Comparison of ENCODE assay signal across 23 mouse cellular contexts in genomic region chr19:37310133-37310532, GRCm38 (mm10). TPM values are rescaled to one million over a fixed set of nuclear protein-coding genes. Genes with fewer than 3 reads are reported as not detected.
DNase-seq lines count a peak whose midpoint lies in the region; ATAC-seq and TF ChIP-seq lines count a peak whose summit lies in the region.
"Had no signal": no experiment of that assay in that cellular context is flagged by ENCODE, and none has a peak within 500 bp of the region (broad histone marks: within the 10 kb centered on the region; RNA-seq: fewer than 3 reads in every experiment).

No protein-coding gene starts in this region.

- no peaks in the 10 kb centered on the region for H3K4me1 ChIP-seq in forebrain, postnatal 0 days (ENCODE audit: insufficient read depth)
- H3K4me1 ChIP-seq in forebrain, embryonic 12.5 days: no peaks in the 10 kb centered on the region
- peaks cover 6% of the 10 kb centered on the region; the same call in 1 of the 2 replicates for H3K4me1 ChIP-seq in heart, postnatal 0 days (ENCODE audit: control insufficient read depth, insufficient read depth)
- H3K4me1 ChIP-seq in midbrain, postnatal 0 days (ENCODE audit: insufficient read depth, low read length): no peaks in the 10 kb centered on the region
- no peaks in the 10 kb centered on the region for H3K4me1 ChIP-seq in midbrain, embryonic 10.5 days
- H3K4me1 ChIP-seq: forebrain, embryonic 10.5 days; hindbrain, embryonic 13.5 days; limb, embryonic 12.5 days; liver, embryonic 12.5 days had no signal

- TF ChIP-seq CTCF in forebrain, postnatal 0 days (IDR thresholded peaks at IDR 0.05; ENCODE audit: low read depth): peak; percentile 35; the same call in 1 of the 2 replicates
- 0 out of 2 replicates have a peak, but pooled peaks have one; percentile 23 for TF ChIP-seq CTCF in heart, postnatal 0 days (IDR thresholded peaks at IDR 0.05; ENCODE audit: low read depth)
- TF ChIP-seq CTCF in midbrain, postnatal 0 days (IDR thresholded peaks at IDR 0.05): peak; percentile 55

- 80% methylated on average over 4 of the region's 4 CpGs for WGBS in forebrain, postnatal 0 days
- WGBS in forebrain, embryonic 12.5 days: 93% methylated on average over 4 of the region's 4 CpGs
- WGBS in heart, postnatal 0 days: 78% methylated on average over 4 of the region's 4 CpGs
- WGBS in midbrain, postnatal 0 days: 83% methylated on average over 4 of the region's 4 CpGs
- 89% methylated on average over 4 of the region's 4 CpGs for WGBS in midbrain, embryonic 10.5 days

- no peak overlapping the region for H3K4me2 ChIP-seq in forebrain, postnatal 0 days (ENCODE audit: low read depth)
- no peak overlapping the region for H3K4me2 ChIP-seq in forebrain, embryonic 12.5 days
- H3K4me2 ChIP-seq in heart, postnatal 0 days (ENCODE audit: low read depth, low read length): no peak overlapping the region
- no peak overlapping the region for H3K4me2 ChIP-seq in midbrain, postnatal 0 days (ENCODE audit: low read depth, low read length, poor library complexity, severe bottlenecking)
- H3K4me2 ChIP-seq: hindbrain, embryonic 13.5 days; limb, embryonic 12.5 days; liver, embryonic 12.5 days; midbrain, embryonic 11.5 days had no signal

- H3K9ac ChIP-seq in forebrain, postnatal 0 days: no peak overlapping the region
- no peak overlapping the region for H3K9ac ChIP-seq in forebrain, embryonic 12.5 days
- no peak overlapping the region for H3K9ac ChIP-seq in heart, postnatal 0 days (replicated peaks; ENCODE audit: low read depth, low read length)
- no peak overlapping the region for H3K9ac ChIP-seq in midbrain, postnatal 0 days (replicated peaks; ENCODE audit: low read length, poor library complexity, severe bottlenecking)
- H3K9ac ChIP-seq: hindbrain, embryonic 13.5 days; limb, embryonic 12.5 days; liver, embryonic 12.5 days had no signal

- no peak for TF ChIP-seq EP300 in heart, postnatal 0 days (IDR thresholded peaks at IDR 0.05; ENCODE audit: low read depth)

- no peak overlapping the region for H3K4me3 ChIP-seq in forebrain, postnatal 0 days (ENCODE audit: low read depth, low read length)
- H3K4me3 ChIP-seq in forebrain, embryonic 12.5 days (replicated peaks): no peak overlapping the region
- H3K4me3 ChIP-seq in heart, postnatal 0 days (ENCODE audit: low read depth, low read length): no peak overlapping the region
- no peak overlapping the region for H3K4me3 ChIP-seq in midbrain, postnatal 0 days (ENCODE audit: low read depth, low read length)
- H3K4me3 ChIP-seq in midbrain, embryonic 10.5 days: no peak overlapping the region
- H3K4me3 ChIP-seq: forebrain, embryonic 10.5 days; hindbrain, embryonic 13.5 days; limb, embryonic 12.5 days; liver, embryonic 12.5 days had no signal

- H3K9me3 ChIP-seq in forebrain, postnatal 0 days (ENCODE audit: low read length): no peaks in the 10 kb centered on the region
- no peaks in the 10 kb centered on the region for H3K9me3 ChIP-seq in forebrain, embryonic 12.5 days
- H3K9me3 ChIP-seq in heart, postnatal 0 days (replicated peaks; ENCODE audit: control insufficient read depth, low read length): no peaks in the 10 kb centered on the region
- H3K9me3 ChIP-seq in midbrain, postnatal 0 days (ENCODE audit: low read length): no peaks in the 10 kb centered on the region
- no peaks in the 10 kb centered on the region for H3K9me3 ChIP-seq in midbrain, embryonic 10.5 days (replicated peaks)
- H3K9me3 ChIP-seq: forebrain, embryonic 10.5 days; hindbrain, embryonic 13.5 days; limb, embryonic 12.5 days; liver, embryonic 12.5 days had no signal

- no peak overlapping the region for H3K27ac ChIP-seq in forebrain, postnatal 0 days (ENCODE audit: low read depth, low read length)
- no peak overlapping the region for H3K27ac ChIP-seq in forebrain, embryonic 12.5 days
- H3K27ac ChIP-seq in heart, postnatal 0 days (ENCODE audit: low read depth): no peak overlapping the region
- no peak overlapping the region for H3K27ac ChIP-seq in midbrain, postnatal 0 days (ENCODE audit: low read depth, low read length)
- no peak overlapping the region for H3K27ac ChIP-seq in midbrain, embryonic 10.5 days (replicated peaks)
- H3K27ac ChIP-seq: forebrain, embryonic 10.5 days; hindbrain, embryonic 13.5 days; limb, embryonic 12.5 days; liver, embryonic 12.5 days had no signal

- H3K27me3 ChIP-seq in forebrain, postnatal 0 days (ENCODE audit: insufficient read depth, low read length): no peaks in the 10 kb centered on the region
- H3K27me3 ChIP-seq in forebrain, embryonic 12.5 days: no peaks in the 10 kb centered on the region
- H3K27me3 ChIP-seq in heart, postnatal 0 days (ENCODE audit: control insufficient read depth, insufficient read depth, low read length): no peaks in the 10 kb centered on the region
- H3K27me3 ChIP-seq in midbrain, postnatal 0 days (ENCODE audit: insufficient read depth, low read length): no peaks in the 10 kb centered on the region
- H3K27me3 ChIP-seq in midbrain, embryonic 10.5 days (ENCODE audit: low read depth, poor library complexity, severe bottlenecking): no peaks in the 10 kb centered on the region
- H3K27me3 ChIP-seq: hindbrain, embryonic 13.5 days; limb, embryonic 12.5 days; liver, embryonic 12.5 days had no signal

- no peak for ATAC-seq in forebrain, postnatal 0 days
- ATAC-seq in forebrain, embryonic 12.5 days (ENCODE audit: low FRiP score): no peak
- no peak for ATAC-seq in heart, postnatal 0 days (ENCODE audit: insufficient read depth, low read depth)
- no peak for ATAC-seq in midbrain, postnatal 0 days (ENCODE audit: low FRiP score)
- ATAC-seq: inflammation-experienced regulatory T-cells, adult 6 months; liver, embryonic 12.5 days had no signal

- H3K36me3 ChIP-seq in forebrain, postnatal 0 days (ENCODE audit: insufficient read depth): peaks cover 20% of the 10 kb centered on the region
- H3K36me3 ChIP-seq in forebrain, embryonic 12.5 days (replicated peaks): peaks cover 12% of the 10 kb centered on the region
- peaks cover 71% of the 10 kb centered on the region for H3K36me3 ChIP-seq in heart, postnatal 0 days (replicated peaks; ENCODE audit: control insufficient read depth, insufficient read depth, low read length)
- H3K36me3 ChIP-seq in midbrain, postnatal 0 days (ENCODE audit: insufficient read depth, low read length): peaks cover 37% of the 10 kb centered on the region
- H3K36me3 ChIP-seq in midbrain, embryonic 10.5 days: peaks cover 47% of the 10 kb centered on the region

- peak; percentile 3 for DNase-seq in forebrain, postnatal 0 days
- no peak for DNase-seq in heart, postnatal 0 days (ENCODE audit: low spot score)
- no peak for DNase-seq in heart, adult 18-20 months
- no peak for DNase-seq in midbrain, postnatal 0 days (ENCODE audit: low spot score)
- DNase-seq in midbrain, embryonic 10.5 days (ENCODE audit: low spot score): no peak
- DNase-seq in cerebellum, postnatal 14 days: no peak
- no peak for DNase-seq in yolk sac, embryonic 10.5 days (ENCODE audit: low spot score)
- DNase-seq: adrenal gland, postnatal 25 days; cerebellum, adult 9-11 months; gastrocnemius, postnatal 25 days; heart, postnatal 10 days; kidney, adult 18-20 months; lung, adult 18-20 months; lung, postnatal 10 days; right cerebral cortex, postnatal 25 days; spleen, adult 18-20 months had no signal

RNA-seq across cellular contexts. Expression of gene Ide, which starts 27.5 kb away (rescaled TPM):
- 20.4 and 25.7 TPM in 2 replicates for total RNA-seq in forebrain, postnatal 0 days (2014; rRNA removed)
- 18.1 and 31.1 TPM in 2 replicates for polyA plus RNA-seq in forebrain, postnatal 0 days (2015; fragmentation: Nextera tagmentation; extraction: Ambion mirVana)
- 53.1 and 56.2 TPM in 2 replicates for polyA plus RNA-seq in forebrain, embryonic 12.5 days (2016; fragmentation: Nextera tagmentation; extraction: Ambion mirVana)
- 57.5 and 60.8 TPM in 2 replicates for total RNA-seq in heart, postnatal 0 days (2014; rRNA removed; ENCODE audit: low replicate concordance)
- polyA plus RNA-seq in heart, postnatal 0 days (2015; fragmentation: Nextera tagmentation; extraction: Ambion mirVana): 68.0 and 72.6 TPM in 2 replicates
- total RNA-seq in heart, adult 18-20 months (2021): 10 to 100 TPM; 59.2 to 97.0 TPM
- total RNA-seq in midbrain, postnatal 0 days (2014; rRNA removed): 31.5 and 32.5 TPM in 2 replicates
- polyA plus RNA-seq in midbrain, postnatal 0 days (2015; fragmentation: Nextera tagmentation; extraction: Ambion mirVana): 33.2 and 36.2 TPM in 2 replicates
- polyA plus RNA-seq in midbrain, embryonic 10.5 days (2016; fragmentation: Nextera tagmentation; extraction: Ambion mirVana): 60.9 and 64.6 TPM in 2 replicates
